Mouse (Mus musculus) E14TG2a.4 (cell line): ENCODE results near the gene Usp3.

Experiments
- CTCF ChIP-seq: conservative IDR thresholded peaks from 2 replicates; pipeline ENCODE4 v1.5.1; 2014; ENCODE audit warnings: low read length
- NANOG ChIP-seq: IDR thresholded peaks from 2 replicates; pipeline ENCODE4 v1.6.1; 2014; ENCODE audit warnings: borderline replicate concordance, low read length, mixed read lengths

DNA sequence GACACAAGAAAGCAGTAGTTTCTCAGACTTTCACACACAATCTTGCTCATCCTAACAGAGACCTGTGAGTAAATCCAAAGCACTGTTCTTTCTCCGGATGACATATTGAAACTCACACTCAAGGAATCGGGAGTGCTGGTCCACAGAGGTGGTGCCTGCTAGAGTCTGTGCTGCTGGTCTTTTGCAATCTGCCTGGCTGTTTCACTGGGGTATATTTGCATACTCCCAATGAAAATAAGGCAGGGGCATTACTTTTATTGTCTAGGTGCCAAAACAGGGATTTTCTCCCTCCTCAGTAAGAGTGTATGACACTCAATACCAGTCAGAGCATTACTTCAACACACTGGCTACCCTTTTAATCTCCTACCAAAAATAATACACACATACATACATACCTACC, 2.9 kb downstream of the Usp3 start:
- TF ChIP-seq CTCF = no peak
- TF ChIP-seq NANOG = no peak
